Mouse (Mus musculus) small intestine, adult 2 months (tissue): ENCODE results near the gene Neo1. TPM values are rescaled to one million over a fixed set of nuclear protein-coding genes. Genes with fewer than 3 reads are reported as not detected.

ENCODE experiments used
- H3K27ac ChIP-seq: fragments of 200-500 bp; 2 replicates; pipeline ENCODE4 v1.5.1; 2012; ENCODE audit warnings: low read depth, low read length, control low read depth, inconsistent platforms; ENCODE audit not compliant: insufficient read depth
- H3K27me3 ChIP-seq: fragments of 200-500 bp; 2 replicates; pipeline ENCODE4 v1.6.1; 2012; ENCODE audit warnings: mild to moderate bottlenecking, moderate library complexity, low read length, inconsistent platforms; ENCODE audit not compliant: control insufficient read depth, insufficient read depth
- H3K36me3 ChIP-seq: fragments of 200-500 bp; 2 replicates; pipeline ENCODE4 v1.6.1; 2012; ENCODE audit warnings: mild to moderate bottlenecking, low read length, control low read depth, inconsistent platforms; ENCODE audit not compliant: control insufficient read depth, insufficient read depth
- H3K4me1 ChIP-seq: fragments of 200-500 bp; 2 replicates; pipeline ENCODE4 v1.6.1; 2012; ENCODE audit warnings: low read length, inconsistent platforms, mixed read lengths; ENCODE audit not compliant: control insufficient read depth, insufficient read depth, insufficient read length
- H3K4me3 ChIP-seq: fragments of 200-500 bp; 2 replicates; pipeline ENCODE4 v1.5.1; 2012; ENCODE audit warnings: low read depth, mild to moderate bottlenecking, control low read depth, inconsistent platforms, low read length, moderate library complexity
- CTCF ChIP-seq: fragments of 200-500 bp; IDR thresholded peaks from 2 replicates; pipeline ENCODE4 v1.5.1; 2012; ENCODE audit warnings: low read depth, mild to moderate bottlenecking, control low read depth, inconsistent platforms, low read length, moderate library complexity, mixed read lengths; ENCODE audit not compliant: insufficient replicate concordance, insufficient read length; ENCODE audit errors: extremely low read depth
- POLR2A ChIP-seq: fragments of 200-500 bp; IDR thresholded peaks from 2 replicates; pipeline ENCODE4 v1.6.1; 2012; ENCODE audit warnings: low read depth, mild to moderate bottlenecking, control low read depth, inconsistent platforms, low read length, moderate library complexity
- WGBS: fragments of 180-500 bp; shearing (Covaris S2); methylation state at CpG from one replicate; pipeline ENCODE4 v1.1.7; 2018; 5-methylcytosine and 5-hydroxymethylcytosine counted together
- polyA plus RNA-seq: library from polyadenylated mRNA; depleted of rRNA; stranded (reverse); fragments of >200 nt; gene quantifications from 2 replicates; pipeline ENCODE4 v1.2.3, GENCODE M21; 2012

The Neo1 gene
- polyA plus RNA-seq, 1 experiment, result 17.7 TPM

- no peaks in the 10 kb centered on the region for H3K36me3 ChIP-seq
- WGBS, result 57% methylated on average over 6 of the region's 6 CpGs
- H3K27me3 ChIP-seq, result no peaks in the 10 kb centered on the region
- H3K4me1 ChIP-seq, result no peaks in the 10 kb centered on the region
- TF ChIP-seq POLR2A (no peak), CTCF (no peak)
- H3K27ac ChIP-seq, result no peak overlapping the region
- H3K4me3 ChIP-seq, result no peak overlapping the region
These were observed 29.5 kb upstream of the Neo1 start for GRCm38 (mm10) chr9:59065616-59066301.

- no peaks in the 10 kb centered on the region for H3K36me3 ChIP-seq
- TF ChIP-seq CTCF, result no peak
- no peak for TF ChIP-seq POLR2A
- H3K4me3 ChIP-seq, result no peak overlapping the region
- no peaks in the 10 kb centered on the region for H3K27me3 ChIP-seq
- 75% methylated on average over 4 of the region's 4 CpGs for WGBS
- H3K27ac ChIP-seq, result no peak overlapping the region
- H3K4me1 ChIP-seq, result peaks cover 4% of the 10 kb centered on the region
These were observed 26.2 kb upstream of the Neo1 start for GRCm38 (mm10) chr9:59062409-59062808.

- no peaks in the 10 kb centered on the region for H3K36me3 ChIP-seq
- 27% methylated on average over 9 of the region's 9 CpGs for WGBS
- H3K4me3 ChIP-seq, result 0 out of 2 replicates have a peak overlapping the region, but pooled peaks have one; percentile 1
- no peaks in the 10 kb centered on the region; the same call in 1 of the 2 replicates for H3K27me3 ChIP-seq
- H3K27ac ChIP-seq, result peak overlapping the region; percentile 33
- peaks cover 4% of the 10 kb centered on the region for H3K4me1 ChIP-seq
- TF ChIP-seq CTCF (no peak), POLR2A (no peak)
These were observed 23.9 kb upstream of the Neo1 start for GRCm38 (mm10) chr9:59060026-59060605.

GRCm38 (mm10) chr9:59059158-59059557, 22.9 kb upstream of the Neo1 start:
- Histone ChIP-seq H3K27ac (no peak overlapping the region), H3K4me3 (no peak overlapping the region), H3K27me3 (no peaks in the 10 kb centered on the region; the same call in 1 of the 2 replicates), H3K36me3 (no peaks in the 10 kb centered on the region), H3K4me1 (peaks cover 4% of the 10 kb centered on the region)
- no peak for TF ChIP-seq CTCF
- no peak for TF ChIP-seq POLR2A
- WGBS, result 88% methylated on average over 6 of the region's 6 CpGs

- no peaks in the 10 kb centered on the region; the same call in 1 of the 2 replicates for H3K27me3 ChIP-seq
- H3K4me1 ChIP-seq, result peaks cover 4% of the 10 kb centered on the region
- no peak overlapping the region for H3K4me3 ChIP-seq
- H3K36me3 ChIP-seq, result no peaks in the 10 kb centered on the region
- no peak overlapping the region for H3K27ac ChIP-seq
- WGBS, result 90% methylated on average over 6 of the region's 6 CpGs
- TF ChIP-seq POLR2A (no peak), CTCF (no peak)
These were observed 21.8 kb upstream of the Neo1 start for GRCm38 (mm10) chr9:59058060-59058459.

- Histone ChIP-seq H3K27ac (no peak overlapping the region), H3K4me1 (peaks cover 4% of the 10 kb centered on the region), H3K4me3 (no peak overlapping the region), H3K27me3 (no peaks in the 10 kb centered on the region; the same call in 1 of the 2 replicates), H3K36me3 (no peaks in the 10 kb centered on the region)
- WGBS, result 75% methylated on average over 8 of the region's 8 CpGs
- TF ChIP-seq POLR2A, result no peak
- TF ChIP-seq CTCF, result no peak
These were observed 20.0 kb upstream of the Neo1 start for GRCm38 (mm10) chr9:59056281-59056680.

- Histone ChIP-seq H3K36me3 (no peaks in the 10 kb centered on the region), H3K4me1 (no peaks in the 10 kb centered on the region), H3K27me3 (no peaks in the 10 kb centered on the region), H3K27ac (no peak overlapping the region), H3K4me3 (no peak overlapping the region)
- no peak for TF ChIP-seq POLR2A
These were observed 5.6 kb upstream of the Neo1 start for GRCm38 (mm10) chr9:59041805-59042204.
